Mouse (Mus musculus) c-Kit-negative CD71-positive TER-119-positive erythroid progenitor cells, embryonic 14.5 days (primary cell): ENCODE measurements around the gene Gm10272.
A peak's percentile ranks its signal among the peaks of the same experiment; 100 is the strongest.
"Not testable (repeated sequence)": the region's sequence is repeated elsewhere in the genome, so short reads cannot be mapped to it uniquely, and the experiment has no call there.

Experiments used
- DNase-seq: peaks from one replicate; pipeline ENCODE4 v3.0.0-alpha.2; 2013; ENCODE audit warnings: low read depth, low spot score

The Gm10272 gene

DNA sequence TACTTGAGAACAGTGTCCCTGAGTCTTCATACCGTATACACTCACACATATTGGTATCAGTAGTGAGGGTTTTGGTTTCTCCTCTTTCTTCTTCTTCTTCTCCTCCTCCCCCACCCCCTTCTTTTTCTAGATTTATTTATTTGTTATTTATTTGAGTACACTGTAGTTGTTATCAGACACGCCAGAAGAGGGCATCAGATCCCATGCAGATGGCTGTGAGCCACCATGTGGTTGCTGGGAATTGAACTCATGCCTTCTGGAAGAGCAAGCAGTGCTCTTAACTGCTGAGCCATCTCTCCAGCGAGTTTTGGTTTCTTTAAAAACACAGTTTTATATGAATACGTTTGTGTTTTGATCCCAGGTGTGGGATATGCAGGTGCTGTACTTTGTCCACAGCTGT lies 21.9 kb downstream of the Gm10272 start:
- DNase-seq, result no peak

DNA sequence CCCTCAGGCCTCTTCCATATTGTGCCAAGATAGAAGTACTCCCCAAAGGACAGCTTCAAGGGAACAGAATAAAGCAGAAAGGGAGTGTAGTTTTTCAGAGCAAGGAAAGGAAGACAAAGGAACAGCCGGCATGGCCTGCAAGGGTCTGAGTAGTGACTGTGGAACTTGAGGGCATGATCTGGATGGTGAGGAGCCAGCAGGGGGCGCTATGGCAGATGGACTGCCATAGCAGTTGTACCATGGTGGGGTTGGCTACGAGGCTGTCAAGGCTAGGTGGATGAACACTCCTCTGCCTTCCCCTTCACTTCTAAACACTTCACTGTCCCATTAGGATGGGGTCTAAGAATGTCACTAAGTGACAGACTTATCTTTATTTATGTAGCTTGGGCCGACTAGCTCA lies 22.8 kb downstream of the Gm10272 start:
- peak; percentile 8 for DNase-seq

DNA sequence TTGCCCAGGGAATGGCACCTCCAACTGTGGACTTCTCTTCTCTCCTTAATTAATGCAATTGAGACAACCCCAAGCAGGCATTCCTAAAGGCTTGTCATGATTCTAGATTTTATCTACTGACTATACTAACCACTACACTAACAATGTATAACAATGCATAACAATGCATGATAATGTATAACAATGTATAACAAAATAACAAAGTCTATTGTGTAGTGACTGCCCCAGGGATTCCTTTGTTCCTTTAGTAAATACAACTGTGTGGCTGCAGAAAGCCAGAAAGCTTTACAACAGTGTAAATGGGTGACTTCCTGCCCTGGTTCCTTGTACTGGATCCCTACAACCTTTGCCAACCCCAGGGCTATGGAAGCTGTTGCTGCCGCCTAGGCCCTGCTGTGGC lies 29.5 kb downstream of the Gm10272 start:
- no peak for DNase-seq

DNA sequence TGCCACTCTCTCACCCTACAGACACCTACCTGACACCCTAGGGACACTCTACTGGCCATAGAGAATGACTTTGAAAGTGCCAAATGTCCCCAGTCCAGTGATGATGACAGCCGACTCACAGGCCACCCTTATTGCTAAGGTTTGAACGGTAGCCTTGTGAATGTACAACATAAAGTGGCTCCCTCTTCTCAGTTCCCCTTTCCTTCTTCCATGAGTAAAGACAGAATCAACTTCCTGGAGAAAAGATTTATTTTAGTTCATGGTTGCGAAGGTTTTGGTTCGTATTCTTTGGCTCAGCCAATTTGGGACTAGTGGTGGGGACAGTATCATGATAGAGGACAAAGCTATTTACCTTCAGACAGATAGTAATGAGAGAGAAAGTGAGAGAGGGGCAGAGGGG lies 32.5 kb downstream of the Gm10272 start:
- no peak for DNase-seq

DNA sequence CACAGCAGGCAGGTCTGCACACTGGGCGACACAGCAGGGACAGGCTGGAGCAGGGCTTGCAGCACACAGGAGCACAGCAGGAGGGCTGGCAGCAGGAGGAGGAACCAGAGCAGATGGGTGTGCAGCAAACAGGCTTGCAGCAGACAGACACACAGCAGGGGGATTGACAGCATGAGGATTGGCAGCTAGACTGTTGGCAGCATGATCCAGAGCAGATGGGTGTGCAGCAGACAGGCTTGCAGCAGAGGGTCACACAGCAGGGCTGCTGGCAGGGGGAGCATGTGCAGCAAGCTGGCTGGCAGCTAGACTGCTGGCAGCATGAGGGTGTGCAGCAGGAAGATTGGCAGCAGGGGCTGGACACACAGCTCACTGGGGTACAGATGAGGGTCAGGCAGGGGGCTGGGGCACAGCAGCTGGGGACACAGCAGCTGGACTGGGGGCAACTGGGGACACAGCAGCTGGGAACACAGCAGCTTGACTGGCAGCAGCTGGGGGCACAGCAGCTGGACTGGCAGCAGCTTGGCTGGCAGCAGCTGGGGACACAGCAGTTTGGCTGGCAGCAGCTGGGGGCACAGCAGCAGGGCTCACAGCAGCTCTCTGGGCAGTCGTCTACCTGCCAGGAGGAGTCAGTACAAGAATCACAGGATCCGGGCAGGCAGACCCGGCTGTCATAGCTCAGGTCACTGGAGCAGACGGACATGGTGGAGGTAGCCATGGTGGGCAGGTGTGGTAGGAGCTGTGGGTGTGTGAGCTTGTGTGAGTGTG lies 35.7 kb downstream of the Gm10272 start, which contains the start of gene Gm18596:
Gm18596 (minus strand) TSS at position 715 of the 765 bp plus-strand sequence.
- DNase-seq, result not testable (repeated sequence)

DNA sequence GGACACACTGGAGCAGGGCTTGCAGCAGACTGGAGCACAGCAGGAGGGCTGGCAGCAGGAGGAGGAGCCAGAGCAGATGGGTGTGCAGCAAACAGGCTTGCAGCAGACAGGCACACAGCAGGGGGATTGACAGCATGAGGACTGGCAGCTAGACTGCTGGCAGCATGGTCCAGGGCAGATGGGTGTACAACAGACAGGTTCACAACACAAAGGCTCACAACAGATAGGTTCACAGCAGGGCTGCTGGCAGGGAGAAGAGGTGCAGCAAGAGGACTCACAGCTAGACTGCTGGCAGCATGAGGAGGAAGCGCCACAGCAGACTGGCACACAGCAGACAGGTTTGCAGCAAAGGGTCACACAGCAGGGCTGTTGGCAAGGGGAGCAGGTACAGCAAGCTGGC lies 44.3 kb downstream of the Gm10272 start:
- not testable (repeated sequence) for DNase-seq

DNA sequence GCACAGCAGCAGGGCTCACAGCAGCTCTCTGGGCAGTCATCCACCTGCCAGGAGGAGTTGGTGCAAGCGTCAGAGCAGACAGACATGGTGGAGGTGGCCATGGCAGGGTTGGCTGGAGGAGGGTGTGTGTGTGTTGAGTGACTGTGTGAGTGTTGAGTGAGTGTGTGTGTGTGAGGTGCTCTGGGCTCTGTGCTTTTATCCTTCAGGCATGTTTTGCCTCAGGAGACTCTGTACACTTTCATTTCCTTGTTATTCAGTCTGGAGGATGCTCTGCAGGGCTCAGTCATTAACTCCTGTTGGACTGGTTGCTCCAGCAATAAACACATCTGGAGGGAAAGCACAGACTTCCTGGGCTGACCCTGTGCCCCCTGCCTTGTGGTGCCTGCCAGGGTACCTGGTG lies 44.8 kb downstream of the Gm10272 start, which contains the start of gene Gm9736:
Gm9736 (minus strand) TSS at position 101 of the 400 bp plus-strand sequence.
- not testable (repeated sequence) for DNase-seq

DNA sequence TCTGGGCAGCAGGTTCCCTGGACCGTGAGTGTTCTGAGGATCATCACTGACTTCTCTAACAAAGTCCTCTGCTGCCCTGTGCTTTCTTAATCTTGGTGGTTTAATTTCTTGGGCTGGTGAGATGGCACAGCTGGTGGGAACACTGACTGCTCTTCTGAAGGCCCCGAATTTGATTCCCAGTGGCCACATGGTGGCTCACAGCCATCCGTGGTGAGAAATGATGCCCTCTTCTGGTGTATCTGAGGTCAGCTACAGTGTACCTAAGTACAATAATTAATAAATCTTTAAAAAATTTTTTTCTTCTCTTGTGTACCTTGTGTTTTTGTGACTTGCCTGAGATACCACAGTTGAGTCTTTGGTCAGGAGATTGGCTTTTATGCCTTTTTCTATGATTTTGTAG lies 45.9 kb downstream of the Gm10272 start:
- not testable (repeated sequence) for DNase-seq

DNA sequence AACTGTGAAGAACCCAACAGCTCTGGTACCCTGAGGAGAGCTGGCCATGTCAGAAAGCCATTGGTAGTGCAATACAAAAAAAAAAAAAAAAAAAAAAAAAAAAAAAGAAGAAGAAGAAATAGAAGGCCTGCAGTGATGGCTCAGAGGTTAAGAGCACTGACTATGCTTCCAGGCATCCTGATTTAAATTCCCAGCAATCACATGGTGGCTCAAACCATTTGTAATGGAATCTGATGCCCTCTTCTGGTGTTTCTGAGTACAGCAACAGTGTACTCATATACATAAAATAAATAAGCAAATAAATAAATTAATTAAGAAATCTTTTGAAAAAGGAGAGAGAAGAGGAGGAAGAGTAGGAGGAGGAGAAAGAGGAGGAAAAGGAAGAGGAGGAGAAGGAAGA lies 47.0 kb downstream of the Gm10272 start:
- no peak for DNase-seq
